Mouse (Mus musculus): ENCODE data around the gene Olfr1175-ps.

Gene Olfr1175-ps

GRCm38 (mm10) chr2:88327115-88327514 is at the start of gene Olfr1175-ps:
Gene Olfr1175-ps, minus strand, starts transcription at chr2:88327215.
- DNase-seq = no peak

GRCm38 (mm10) chr2:88356304-88356703 is 29.3 kb upstream of the Olfr1175-ps start:
- DNase-seq = no peak

- no peak for DNase-seq
These were observed 19.4 kb upstream of the Olfr1175-ps start, which contains the start of gene Olfr1177-ps for GRCm38 (mm10) chr2:88346392-88346791. Gene Olfr1177-ps, minus strand, starts transcription at chr2:88346492.

GRCm38 (mm10) chr2:88336421-88336820 is 9.4 kb upstream of the Olfr1175-ps start, which contains the start of gene Olfr1176:
Gene Olfr1176, plus strand, starts transcription at chr2:88336721.
- DNase-seq = no peak

GRCm38 (mm10) chr2:88315035-88315434 is 12.0 kb downstream of the Olfr1175-ps start, which contains the start of gene Olfr1174-ps:
Gene Olfr1174-ps, minus strand, starts transcription at chr2:88315135.
- DNase-seq = no peak

GRCm38 (mm10) chr2:88279775-88280174 is 47.2 kb downstream of the Olfr1175-ps start, which contains the start of gene Olfr1173:
Gene Olfr1173, minus strand, starts transcription at chr2:88279875.
- no peak for DNase-seq
